Mouse (Mus musculus) frontal cortex, postnatal 10 days (tissue): ENCODE measurements around the gene Pnma1.
A peak's percentile ranks its signal among the peaks of the same experiment; 100 is the strongest.

Experiments
- DNase-seq, 2 experiments: peaks; one replicate each; pipeline ENCODE4 v3.0.0; 2022; ENCODE audit warnings: low spot score in 2 of 2, mixed read lengths in 1 of 2

The Pnma1 gene

GRCm38 (mm10) chr12:84107012-84107411 lies 41.3 kb downstream of the Pnma1 start:
- DNase-seq, result no peak

DNA sequence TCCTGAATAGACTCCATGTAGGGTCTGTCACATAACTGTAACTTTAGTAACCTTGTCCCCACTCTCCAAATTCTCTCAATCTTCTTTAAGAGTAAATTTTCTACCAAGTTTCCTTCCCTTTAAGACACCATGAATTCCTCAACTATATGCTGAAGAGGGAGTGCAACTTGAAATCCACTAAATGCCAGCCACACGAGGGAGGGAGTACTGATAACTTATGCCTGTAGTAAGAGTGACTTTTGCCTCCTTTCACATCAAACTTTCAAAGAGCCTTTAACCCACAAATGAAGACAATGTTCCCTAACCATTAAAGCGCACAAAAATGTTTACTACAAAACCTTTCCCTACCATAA lies 46.8 kb downstream of the Pnma1 start:
- no peak for DNase-seq

- DNase-seq, result peak in 1 of 2 experiments; percentile 27
Observed at GRCm38 (mm10) chr12:84100604-84101492, 47.4 kb downstream of the Pnma1 start, which contains the start of gene Acot6. TSS of gene Acot6 (plus strand) at chr12:84100654.

DNA sequence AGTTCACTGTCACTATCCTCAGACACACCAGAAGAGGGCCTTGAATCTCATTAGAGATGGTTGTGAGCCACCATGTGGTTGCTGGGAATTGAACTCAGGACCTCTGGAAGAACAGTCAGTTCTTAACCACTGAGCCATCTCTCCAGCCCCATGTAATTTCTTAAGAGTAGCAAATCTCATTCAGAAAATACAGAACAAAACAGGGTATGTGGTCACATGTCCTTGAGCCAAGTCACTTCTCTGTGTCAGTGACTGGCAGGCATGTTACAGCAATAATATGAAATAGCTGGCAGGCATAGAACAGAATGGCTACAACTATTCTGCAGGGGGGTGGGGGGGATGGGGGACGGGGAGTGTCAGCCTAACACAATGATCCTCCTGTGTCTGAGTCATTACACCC lies 48.2 kb downstream of the Pnma1 start:
- DNase-seq, result no peak

DNA sequence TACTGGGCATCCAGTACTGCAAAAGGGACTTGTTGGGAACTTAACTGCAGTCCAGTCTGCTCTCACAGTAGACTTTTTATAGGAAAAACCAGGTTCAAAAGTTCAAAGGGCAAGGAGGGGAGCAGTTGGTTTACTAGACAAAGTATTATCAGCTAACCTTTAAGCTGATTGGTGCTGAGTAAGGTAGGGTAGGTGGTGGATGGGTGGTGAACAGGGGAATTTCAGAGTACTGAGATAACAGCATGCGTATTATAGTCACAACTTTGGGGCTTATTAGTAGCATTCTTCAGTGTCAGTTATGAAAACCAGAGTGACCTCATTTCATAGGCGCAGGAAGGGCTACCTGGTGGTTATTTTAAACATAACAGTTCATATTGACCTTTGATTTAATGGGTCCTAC lies 48.7 kb downstream of the Pnma1 start:
- no peak for DNase-seq
